Mouse (Mus musculus) embryonic facial prominence, embryonic 15.5 days (tissue): ENCODE data around the gene Ttc21a. TPM values are rescaled to one million over a fixed set of nuclear protein-coding genes. Genes with fewer than 3 reads are reported as not detected.

Experiments
- ATAC-seq: fragments of 200-750 bp; cut with Nextera tagmentation; 2 replicates; pipeline ENCODE4 v1.8.0; 2017; ENCODE audit warnings: low read depth, moderate TSS enrichment; ENCODE audit not compliant: insufficient number of reproducible peaks, low FRiP score, low TSS enrichment
- H3K27ac ChIP-seq: fragments of 300-500 bp; sonication (generic); replicated peaks from 2 replicates; pipeline ENCODE4 v1.5.1; 2015; ENCODE audit warnings: mild to moderate bottlenecking, inconsistent platforms
- H3K27me3 ChIP-seq: fragments of 300-500 bp; sonication (generic); 2 replicates; pipeline ENCODE4 v1.6.1; 2015; ENCODE audit warnings: inconsistent platforms
- H3K36me3 ChIP-seq: fragments of 300-500 bp; sonication (generic); 2 replicates; pipeline ENCODE4 v1.6.1; 2015; ENCODE audit warnings: mild to moderate bottlenecking, inconsistent platforms
- H3K4me1 ChIP-seq: fragments of 300-500 bp; sonication (generic); 2 replicates; pipeline ENCODE4 v1.6.1; 2015; ENCODE audit warnings: inconsistent platforms
- H3K4me2 ChIP-seq: fragments of 300-500 bp; sonication (generic); replicated peaks from 2 replicates; pipeline ENCODE4 v1.6.1; 2015; ENCODE audit warnings: mild to moderate bottlenecking, inconsistent platforms
- H3K4me3 ChIP-seq: fragments of 300-500 bp; sonication (generic); replicated peaks from 2 replicates; pipeline ENCODE4 v1.5.1; 2015; ENCODE audit warnings: mild to moderate bottlenecking, inconsistent platforms
- H3K9ac ChIP-seq: fragments of 300-500 bp; sonication (generic); 2 replicates; pipeline ENCODE4 v1.6.1; 2015; ENCODE audit warnings: inconsistent platforms
- H3K9me3 ChIP-seq: fragments of 300-500 bp; sonication (generic); replicated peaks from 2 replicates; pipeline ENCODE4 v1.6.1; 2016; ENCODE audit warnings: inconsistent platforms
- WGBS: fragments of 180-500 bp; shearing (Covaris S2); methylation state at CpG from one replicate; pipeline ENCODE4 v1.1.7; 2015; 5-methylcytosine and 5-hydroxymethylcytosine counted together
- polyA plus RNA-seq: library from polyadenylated mRNA; unstranded; fragments of >200 nt; fragmentation: Nextera tagmentation; extraction: Ambion mirVana; gene quantifications from 2 replicates; pipeline ENCODE4 v1.2.1, GENCODE M21; 2015

Gene Ttc21a
- polyA plus RNA-seq, result 1.5 and 2.6 TPM in 2 replicates

GRCm38 (mm10) chr9:119937005-119937773 lies at the start of gene Ttc21a, which contains the start of gene Gorasp1:
TSS of gene Ttc21a (plus strand) at chr9:119937606.
TSS of gene Gorasp1 (minus strand) at chr9:119937565.
- H3K9me3 ChIP-seq, result no peaks in the 10 kb centered on the region
- H3K27me3 ChIP-seq, result no peaks in the 10 kb centered on the region
- peak within 1 kb of the TSS; percentile 68 for H3K4me3 ChIP-seq
- H3K27ac ChIP-seq, result peak within 1 kb of the TSS; percentile 68
- peak within 1 kb of the TSS; percentile 73 for H3K9ac ChIP-seq
- H3K4me2 ChIP-seq, result peak within 1 kb of the TSS; percentile 85
- ATAC-seq, result peak; percentile 90
- H3K4me1 ChIP-seq, result peaks cover 23% of the 10 kb centered on the region
- H3K36me3 ChIP-seq, result peaks cover 11% of the 10 kb centered on the region
- 2% methylated on average over 40 of the region's 40 CpGs for WGBS

GRCm38 (mm10) chr9:119888843-119889246 lies 48.6 kb upstream of the Ttc21a start:
- 41% methylated on average over 2 of the region's 2 CpGs for WGBS
- Histone ChIP-seq H3K4me3 (no peak overlapping the region), H3K36me3 (no peaks in the 10 kb centered on the region), H3K4me1 (no peaks in the 10 kb centered on the region), H3K9ac (no peak overlapping the region), H3K27me3 (no peaks in the 10 kb centered on the region), H3K4me2 (no peak overlapping the region), H3K9me3 (no peaks in the 10 kb centered on the region), H3K27ac (no peak overlapping the region)
- ATAC-seq, result peak; percentile 65; the same call in 1 of the 2 replicates

- Histone ChIP-seq H3K36me3 (no peaks in the 10 kb centered on the region), H3K27me3 (no peaks in the 10 kb centered on the region), H3K27ac (no peak overlapping the region), H3K4me1 (peaks cover 4% of the 10 kb centered on the region; the same call in 1 of the 2 replicates), H3K9ac (no peak overlapping the region), H3K9me3 (no peaks in the 10 kb centered on the region), H3K4me2 (no peak overlapping the region), H3K4me3 (no peak overlapping the region)
- 77% methylated on average over 9 of the region's 9 CpGs for WGBS
- ATAC-seq, result no peak
Measured at GRCm38 (mm10) chr9:119889446-119889845, 48.0 kb upstream of the Ttc21a start.

- no peak overlapping the region for H3K4me3 ChIP-seq
- no peak for ATAC-seq
- WGBS, result 35% methylated on average over 2 of the region's 2 CpGs
- H3K27me3 ChIP-seq, result no peaks in the 10 kb centered on the region
- no peaks in the 10 kb centered on the region for H3K9me3 ChIP-seq
- no peaks in the 10 kb centered on the region for H3K36me3 ChIP-seq
- peaks cover 8% of the 10 kb centered on the region for H3K4me1 ChIP-seq
- H3K4me2 ChIP-seq, result no peak overlapping the region
- no peak overlapping the region for H3K9ac ChIP-seq
- no peak overlapping the region for H3K27ac ChIP-seq
Measured at GRCm38 (mm10) chr9:119890692-119891091, 46.7 kb upstream of the Ttc21a start.

- no peaks in the 10 kb centered on the region for H3K9me3 ChIP-seq
- WGBS, result 82% methylated on average over 5 of the region's 5 CpGs
- no peak overlapping the region for H3K27ac ChIP-seq
- no peak overlapping the region for H3K4me3 ChIP-seq
- peak overlapping the region; percentile 92 for H3K4me2 ChIP-seq
- H3K27me3 ChIP-seq, result no peaks in the 10 kb centered on the region
- H3K36me3 ChIP-seq, result no peaks in the 10 kb centered on the region
- peaks cover 20% of the 10 kb centered on the region for H3K4me1 ChIP-seq
- ATAC-seq, result no peak
- H3K9ac ChIP-seq, result 0 out of 2 replicates have a peak overlapping the region, but pooled peaks have one; percentile 89
Measured at GRCm38 (mm10) chr9:119893881-119894280, 43.5 kb upstream of the Ttc21a start.

- H3K4me3 ChIP-seq, result peak within 1 kb of the TSS; percentile 91
- ATAC-seq, result peak; percentile 98
- peaks cover 20% of the 10 kb centered on the region for H3K4me1 ChIP-seq
- H3K4me2 ChIP-seq, result peak within 1 kb of the TSS; percentile 92
- no peaks in the 10 kb centered on the region for H3K9me3 ChIP-seq
- H3K27ac ChIP-seq, result peak within 1 kb of the TSS; percentile 87
- H3K27me3 ChIP-seq, result no peaks in the 10 kb centered on the region
- H3K36me3 ChIP-seq, result 0 out of 2 replicates have a peak, but pooled peaks cover 3% of the 10 kb centered on the region
- peak within 1 kb of the TSS; percentile 89 for H3K9ac ChIP-seq
- WGBS, result 3% methylated on average over 34 of the region's 34 CpGs
Measured at GRCm38 (mm10) chr9:119894339-119895009, 42.9 kb upstream of the Ttc21a start, which contains the start of gene Wdr48. TSS of gene Wdr48 (plus strand) at chr9:119894878.

GRCm38 (mm10) chr9:119895040-119895721 lies 42.2 kb upstream of the Ttc21a start:
- Histone ChIP-seq H3K9me3 (no peaks in the 10 kb centered on the region), H3K9ac (peak overlapping the region; percentile 89), H3K27ac (peak overlapping the region; percentile 87), H3K4me1 (peaks cover 20% of the 10 kb centered on the region), H3K36me3 (0 out of 2 replicates have a peak, but pooled peaks cover 8% of the 10 kb centered on the region), H3K4me3 (peak overlapping the region; percentile 91), H3K4me2 (peak overlapping the region; percentile 92), H3K27me3 (no peaks in the 10 kb centered on the region)
- ATAC-seq, result peak; percentile 68
- under 1% methylated on average over 54 of the region's 71 CpGs for WGBS

GRCm38 (mm10) chr9:119899446-119899845 lies 38.0 kb upstream of the Ttc21a start:
- Histone ChIP-seq H3K9me3 (no peaks in the 10 kb centered on the region), H3K27me3 (no peaks in the 10 kb centered on the region), H3K4me2 (no peak overlapping the region), H3K4me1 (peaks cover 16% of the 10 kb centered on the region), H3K27ac (no peak overlapping the region), H3K4me3 (no peak overlapping the region), H3K36me3 (peaks cover 23% of the 10 kb centered on the region), H3K9ac (no peak overlapping the region)
- 88% methylated on average over 2 of the region's 2 CpGs for WGBS
- ATAC-seq, result no peak

GRCm38 (mm10) chr9:119902410-119903151 lies 34.8 kb upstream of the Ttc21a start:
- no peaks in the 10 kb centered on the region for H3K9me3 ChIP-seq
- H3K4me2 ChIP-seq, result no peak overlapping the region
- ATAC-seq, result no peak
- H3K9ac ChIP-seq, result no peak overlapping the region
- no peaks in the 10 kb centered on the region for H3K27me3 ChIP-seq
- no peak overlapping the region for H3K4me3 ChIP-seq
- no peak overlapping the region for H3K27ac ChIP-seq
- WGBS, result 78% methylated on average over 12 of the region's 12 CpGs
- H3K4me1 ChIP-seq, result no peaks in the 10 kb centered on the region
- peaks cover 52% of the 10 kb centered on the region for H3K36me3 ChIP-seq

- 94% methylated on average over 3 of the region's 3 CpGs for WGBS
- peaks cover 91% of the 10 kb centered on the region for H3K36me3 ChIP-seq
- H3K4me2 ChIP-seq, result no peak overlapping the region
- H3K27ac ChIP-seq, result no peak overlapping the region
- no peaks in the 10 kb centered on the region for H3K9me3 ChIP-seq
- no peaks in the 10 kb centered on the region for H3K4me1 ChIP-seq
- ATAC-seq, result no peak
- no peak overlapping the region for H3K4me3 ChIP-seq
- H3K9ac ChIP-seq, result no peak overlapping the region
- H3K27me3 ChIP-seq, result no peaks in the 10 kb centered on the region
Measured at GRCm38 (mm10) chr9:119908708-119909107, 28.7 kb upstream of the Ttc21a start.
